27 mouse cellular contexts compared by ENCODE assay signal in the genomic region with DNA sequence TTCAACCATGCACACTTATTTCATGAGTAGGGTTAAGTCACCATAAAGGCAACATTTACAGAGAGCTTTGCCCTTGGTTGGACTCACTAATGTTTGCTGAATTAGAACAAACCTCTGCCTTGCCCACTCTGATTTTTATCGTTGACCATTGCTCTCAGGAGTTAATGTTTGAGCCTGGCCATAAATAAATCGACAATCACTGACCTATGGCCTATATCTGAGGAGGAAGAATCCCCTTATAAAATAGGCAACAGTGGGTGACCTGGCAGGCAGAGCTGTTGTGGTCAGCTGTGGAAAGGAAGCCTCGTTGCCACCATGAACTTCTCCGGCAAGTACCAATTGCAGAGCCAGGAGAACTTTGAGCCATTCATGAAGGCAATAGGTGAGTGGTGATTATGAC. TPM values are rescaled to one million over a fixed set of nuclear protein-coding genes. Genes with fewer than 3 reads are reported as not detected.
DNase-seq lines count a peak whose midpoint lies in the region; ATAC-seq lines count a peak whose summit lies in the region.
"Had no signal": no experiment of that assay in that cellular context is flagged by ENCODE, and none has a peak within 500 bp of the region (broad histone marks: within the 10 kb centered on the region; RNA-seq: fewer than 3 reads in every experiment).

TSS of gene Fabp1 (plus strand) at position 216 of the 400 bp plus-strand sequence.

- peak; percentile 16 for DNase-seq in yolk sac, embryonic 10.5 days (ENCODE audit: low spot score)
- no peak for DNase-seq in MN1 (ENCODE audit: low spot score)
- no peak for DNase-seq in spleen, adult 12 weeks (ENCODE audit: low spot score)
- DNase-seq: cerebellum, adult 9-11 months; gastrocnemius, adult 2 months; kidney, adult 2 months; kidney, postnatal 10 days; right cerebral cortex, adult 18-20 months; thymus, adult 2 months had no signal

- no peaks in the 10 kb centered on the region for H3K27me3 ChIP-seq in erythroblast, embryonic 14.5 days (ENCODE audit: control insufficient read depth)
- H3K27me3 ChIP-seq in intestine, embryonic 15.5 days (replicated peaks), result no peaks in the 10 kb centered on the region
- no peaks in the 10 kb centered on the region for H3K27me3 ChIP-seq in liver, embryonic 15.5 days
- H3K27me3 ChIP-seq: heart, embryonic 12.5 days; hindbrain, embryonic 15.5 days; limb, embryonic 13.5 days; midbrain, embryonic 13.5 days; neural tube, embryonic 12.5 days had no signal

- H3K4me1 ChIP-seq in erythroblast, embryonic 14.5 days (ENCODE audit: control insufficient read depth), result no peaks in the 10 kb centered on the region
- H3K4me1 ChIP-seq in intestine, embryonic 15.5 days (replicated peaks), result no peaks in the 10 kb centered on the region
- H3K4me1 ChIP-seq in liver, embryonic 15.5 days (replicated peaks), result peaks cover 22% of the 10 kb centered on the region
- H3K4me1 ChIP-seq: hindbrain, embryonic 15.5 days; midbrain, embryonic 13.5 days; neural tube, embryonic 12.5 days had no signal

- no peak within 1 kb of the TSS for H3K9ac ChIP-seq in intestine, embryonic 15.5 days
- no peak within 1 kb of the TSS for H3K9ac ChIP-seq in liver, embryonic 15.5 days
- H3K9ac ChIP-seq: heart, embryonic 12.5 days; hindbrain, embryonic 15.5 days; limb, embryonic 13.5 days; midbrain, embryonic 13.5 days; neural tube, embryonic 12.5 days had no signal

- no peak for ATAC-seq in erythroblast, adult 5-6 weeks (replicated peaks; ENCODE audit: low FRiP score, poor library complexity, severe bottlenecking)
- peak; percentile 57 for ATAC-seq in intestine, embryonic 15.5 days
- ATAC-seq in liver, embryonic 15.5 days (ENCODE audit: insufficient read depth), result peak; percentile 53
- ATAC-seq: lung, postnatal 0 days; midbrain, embryonic 13.5 days had no signal

- peak within 1 kb of the TSS; percentile 8 for H3K4me3 ChIP-seq in erythroblast, embryonic 14.5 days (replicated peaks)
- peak within 1 kb of the TSS; percentile 19 for H3K4me3 ChIP-seq in intestine, embryonic 15.5 days (replicated peaks)
- H3K4me3 ChIP-seq in liver, embryonic 15.5 days (replicated peaks), result peak within 1 kb of the TSS; percentile 35
- H3K4me3 ChIP-seq: forebrain, embryonic 10.5 days; gastrocnemius, adult 2 months; heart, embryonic 12.5 days; hindbrain, embryonic 15.5 days; limb, embryonic 13.5 days; midbrain, embryonic 13.5 days; neural tube, embryonic 12.5 days had no signal

- WGBS in intestine, embryonic 15.5 days, result 61% methylated on average over 4 of the region's 4 CpGs
- WGBS in liver, embryonic 15.5 days (ENCODE audit: insufficient replicate concordance), result 47% methylated on average over 4 of the region's 4 CpGs

- H3K27ac ChIP-seq in intestine, embryonic 15.5 days, result no peak within 1 kb of the TSS
- peak within 1 kb of the TSS; percentile 56 for H3K27ac ChIP-seq in liver, embryonic 15.5 days (replicated peaks)
- H3K27ac ChIP-seq: forebrain, embryonic 10.5 days; gastrocnemius, adult 2 months; hindbrain, embryonic 15.5 days; limb, embryonic 13.5 days; midbrain, embryonic 13.5 days; neural tube, embryonic 12.5 days had no signal

- H3K4me2 ChIP-seq in intestine, embryonic 15.5 days (replicated peaks), result peak within 1 kb of the TSS; percentile 12
- H3K4me2 ChIP-seq in liver, embryonic 15.5 days, result peak within 1 kb of the TSS; percentile 42
- H3K4me2 ChIP-seq: hindbrain, embryonic 15.5 days; limb, embryonic 13.5 days; midbrain, embryonic 13.5 days; neural tube, embryonic 12.5 days had no signal

- peaks cover 4% of the 10 kb centered on the region; the same call in 1 of the 2 replicates for H3K36me3 ChIP-seq in erythroblast, embryonic 14.5 days (ENCODE audit: control insufficient read depth)
- no peaks in the 10 kb centered on the region for H3K36me3 ChIP-seq in intestine, embryonic 15.5 days
- no peaks in the 10 kb centered on the region for H3K36me3 ChIP-seq in liver, embryonic 15.5 days (replicated peaks)
- H3K36me3 ChIP-seq: forebrain, embryonic 10.5 days; heart, embryonic 12.5 days; hindbrain, embryonic 15.5 days; limb, embryonic 13.5 days; midbrain, embryonic 13.5 days; neural tube, embryonic 12.5 days had no signal

- no peaks in the 10 kb centered on the region for H3K9me3 ChIP-seq in erythroblast, embryonic 14.5 days (ENCODE audit: control insufficient read depth, low read length)
- H3K9me3 ChIP-seq in intestine, embryonic 15.5 days, result no peaks in the 10 kb centered on the region
- H3K9me3 ChIP-seq in liver, embryonic 15.5 days (replicated peaks), result no peaks in the 10 kb centered on the region
- H3K9me3 ChIP-seq: forebrain, embryonic 10.5 days; heart, embryonic 12.5 days; hindbrain, embryonic 15.5 days; limb, embryonic 13.5 days; midbrain, embryonic 13.5 days; neural tube, embryonic 12.5 days had no signal

RNA-seq across cellular contexts. Expression of gene Fabp1, which starts in this region (rescaled TPM):
- 0.07 and 0.08 TPM in 2 replicates for polyA plus RNA-seq in erythroblast, embryonic 14.5 days (2012)
- not detected in 2 replicates for total RNA-seq in erythroblast, adult 5-6 weeks (2015; ENCODE audit: low replicate concordance)
- not detected in 2 replicates for total RNA-seq in erythroblast, adult 5-6 weeks (2017; ENCODE audit: low replicate concordance)
- polyA plus RNA-seq in intestine, embryonic 15.5 days (2015; fragmentation: Nextera tagmentation; extraction: Ambion mirVana), result 2,291 and 2,664 TPM in 2 replicates
- 442 and 489 TPM in 2 replicates for polyA plus RNA-seq in liver, embryonic 15.5 days (2015; fragmentation: Nextera tagmentation; extraction: Ambion mirVana)
- total RNA-seq: gastrocnemius, adult 2 months; heart, postnatal 25 days; layer of hippocampus, adult 18-20 months; layer of hippocampus, postnatal 25 days; left cerebral cortex, postnatal 10 days; megakaryocyte progenitor cell, adult 5-6 weeks; MEL had no signal
- polyA plus RNA-seq: embryonic facial prominence, embryonic 14.5 days; forebrain, embryonic 10.5 days; midbrain, embryonic 13.5 days; neural tube, embryonic 12.5 days had no signal

Comparison
In these comparisons a context has a peak if more than half of its experiments do, and no peak if none do; other contexts are left out.
1. RNA of gene Fabp1 (polyA plus RNA-seq): 2,291 to 2,664 TPM in intestine, embryonic 15.5 days and 442 to 489 TPM in liver, embryonic 15.5 days; 0.07 to 0.08 TPM in erythroblast, embryonic 14.5 days; every median in the first group is over 100 times any median in the second.
2. Peak in every context shown above with its lines, with median percentiles within 50 percentile points of each other: H3K4me3 ChIP-seq.